Mouse (Mus musculus): ENCODE results near the gene Abr. TPM values are rescaled to one million over a fixed set of nuclear protein-coding genes. Genes with fewer than 3 reads are reported as not detected.
A peak's percentile ranks its signal among the peaks of the same experiment; 100 is the strongest.

The Abr gene
- polyA plus RNA-seq, 1 experiment from 2014 or later: 28.3 TPM

DNA sequence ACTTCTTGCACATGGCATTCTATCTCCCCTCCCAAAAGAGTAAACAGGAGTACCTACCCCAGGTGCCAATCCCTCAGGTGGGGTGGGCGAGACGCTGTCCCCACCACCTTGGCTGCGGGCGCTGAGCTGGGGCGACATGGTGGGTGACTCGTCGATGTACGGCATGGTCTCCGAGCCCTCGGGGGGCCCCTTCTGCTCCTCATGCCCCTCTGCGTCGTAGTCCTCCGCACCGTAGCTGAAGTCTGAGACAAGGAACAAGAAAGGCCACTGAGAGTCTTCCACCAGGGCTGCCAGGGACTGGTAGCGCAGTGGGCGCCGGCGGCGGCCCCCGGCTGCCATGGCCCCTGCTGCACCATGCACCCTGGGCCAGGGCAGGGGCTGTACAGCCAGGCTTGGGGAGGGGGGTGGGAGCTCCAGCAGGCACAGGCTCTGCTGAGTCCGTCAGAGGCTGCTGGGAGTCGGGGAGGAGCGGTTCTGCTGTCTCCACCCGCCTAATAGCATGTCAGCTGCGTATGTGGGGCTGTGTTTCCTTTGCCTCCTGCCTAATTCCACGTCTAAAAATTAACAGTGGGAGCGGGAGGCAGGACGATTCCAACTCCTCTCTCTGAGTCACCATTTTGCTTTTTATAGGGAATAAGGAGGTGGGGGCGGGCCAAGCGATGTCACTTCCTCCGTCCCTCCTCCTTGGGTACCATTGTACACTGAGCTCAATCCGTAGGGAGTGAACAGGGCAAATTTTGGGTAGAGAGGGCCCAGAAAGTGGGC is 113.1 kb downstream of the Abr start:
- no peak for ATAC-seq (ENCODE audit: borderline replicate concordance, extremely low read depth, low FRiP score, low TSS enrichment)
- WGBS: 87% methylated on average over 32 of the region's 32 CpGs
- Histone ChIP-seq H3K9me3 (no peaks in the 10 kb centered on the region), H3K4me3 (no peak overlapping the region), H3K27ac (no peak overlapping the region), H3K36me3 (no peaks in the 10 kb centered on the region), H3K4me2 (no peak overlapping the region), H3K27me3 (no peaks in the 10 kb centered on the region), H3K4me1 (no peaks in the 10 kb centered on the region; the same call in 1 of the 2 replicates), H3K9ac (no peak overlapping the region)

GRCm38 (mm10) chr11:76508125-76508524 is 114.0 kb downstream of the Abr start:
- ATAC-seq (ENCODE audit: borderline replicate concordance, extremely low read depth, low FRiP score, low TSS enrichment): no peak
- H3K9ac ChIP-seq: no peak overlapping the region
- no peak overlapping the region for H3K27ac ChIP-seq
- no peaks in the 10 kb centered on the region; the same call in 1 of the 2 replicates for H3K4me1 ChIP-seq
- H3K36me3 ChIP-seq: no peaks in the 10 kb centered on the region
- no peaks in the 10 kb centered on the region for H3K9me3 ChIP-seq
- 88% methylated on average over 4 of the region's 4 CpGs for WGBS
- H3K27me3 ChIP-seq: no peaks in the 10 kb centered on the region
- no peak overlapping the region for H3K4me2 ChIP-seq
- no peak overlapping the region for H3K4me3 ChIP-seq

DNA sequence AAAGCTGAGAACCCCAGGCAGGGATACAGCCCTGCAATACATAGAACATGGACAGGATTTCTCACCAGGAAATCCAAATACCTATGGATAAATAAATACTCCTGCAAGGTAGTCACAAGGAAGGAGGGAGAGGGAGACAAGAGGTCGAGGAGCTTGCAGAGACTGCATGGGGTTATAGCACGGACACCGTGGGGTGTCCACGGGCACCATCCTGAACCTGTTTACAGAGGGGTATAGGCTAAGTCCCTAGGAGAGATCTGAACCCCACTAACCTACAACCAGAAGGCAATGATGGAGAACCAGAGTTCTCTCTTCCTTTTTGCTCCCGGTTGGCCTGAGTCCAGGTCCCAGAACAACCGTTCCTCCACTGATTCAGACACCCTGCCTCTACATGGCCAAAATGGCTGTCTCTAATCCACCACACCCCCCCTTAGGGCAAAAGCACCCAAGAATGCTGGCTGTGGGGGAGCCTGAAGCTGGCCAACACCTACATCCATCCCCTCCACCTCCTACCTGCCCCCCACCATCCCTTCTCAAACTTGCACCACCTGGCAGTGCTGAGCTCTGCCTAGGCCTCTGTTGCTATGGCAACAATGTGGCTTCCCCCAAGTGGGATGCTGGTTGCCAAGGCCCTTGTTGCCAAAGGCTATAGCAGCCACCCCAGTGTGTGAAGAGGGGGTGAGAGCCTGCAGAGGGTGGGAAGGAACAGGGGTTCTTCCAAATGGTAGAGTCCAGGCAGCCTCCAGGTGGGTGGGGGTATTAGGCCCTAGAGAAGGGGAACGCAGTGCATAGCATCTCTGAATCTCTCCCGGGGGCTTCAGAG is 114.6 kb downstream of the Abr start:
- Histone ChIP-seq H3K4me3 (no peak overlapping the region), H3K36me3 (no peaks in the 10 kb centered on the region), H3K4me1 (no peaks in the 10 kb centered on the region; the same call in 1 of the 2 replicates), H3K4me2 (no peak overlapping the region), H3K9ac (no peak overlapping the region; the same call in 1 of the 2 replicates), H3K27me3 (no peaks in the 10 kb centered on the region), H3K27ac (no peak overlapping the region), H3K9me3 (no peaks in the 10 kb centered on the region)
- 78% methylated on average over 8 of the region's 8 CpGs for WGBS
- ATAC-seq (ENCODE audit: borderline replicate concordance, extremely low read depth, low FRiP score, low TSS enrichment): no peak

DNA sequence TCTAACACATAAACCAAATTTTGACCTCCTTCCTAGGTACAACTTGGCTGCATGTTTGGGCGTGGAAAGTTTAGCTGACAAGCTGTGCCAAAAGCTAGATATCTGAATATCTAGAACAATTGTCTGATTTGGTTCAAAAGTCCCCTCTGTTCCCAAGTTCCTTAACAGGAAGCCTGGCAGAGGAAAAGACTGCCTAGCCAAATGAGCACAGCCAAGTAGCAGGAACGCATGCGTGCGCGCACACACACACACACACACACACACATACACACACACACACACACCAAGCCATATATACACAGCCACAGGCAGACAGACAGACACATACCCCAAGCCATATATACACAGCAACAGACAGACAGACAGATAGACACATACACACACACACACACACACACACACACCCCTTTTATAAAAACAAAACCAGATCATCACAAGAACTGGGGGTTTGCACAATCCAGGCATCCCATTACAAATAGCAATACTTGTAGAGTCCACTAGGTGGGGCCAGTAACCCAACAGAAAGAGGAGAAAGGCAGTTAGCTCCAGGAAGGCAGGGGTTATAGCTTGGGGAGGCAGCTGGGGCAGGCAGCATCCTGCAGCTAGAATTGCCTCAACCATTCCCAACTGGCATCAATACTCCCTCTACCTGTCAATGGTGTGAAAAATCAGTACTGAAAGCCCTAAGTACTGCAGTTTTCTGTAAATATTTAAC is 115.4 kb downstream of the Abr start:
- no peaks in the 10 kb centered on the region for H3K9me3 ChIP-seq
- H3K27ac ChIP-seq: no peak overlapping the region
- no peak overlapping the region for H3K9ac ChIP-seq
- no peaks in the 10 kb centered on the region for H3K27me3 ChIP-seq
- H3K4me2 ChIP-seq: no peak overlapping the region
- H3K4me1 ChIP-seq: no peaks in the 10 kb centered on the region; the same call in 1 of the 2 replicates
- no peak for ATAC-seq (ENCODE audit: borderline replicate concordance, extremely low read depth, low FRiP score, low TSS enrichment)
- 69% methylated on average over 5 of the region's 5 CpGs for WGBS
- no peaks in the 10 kb centered on the region for H3K36me3 ChIP-seq
- H3K4me3 ChIP-seq: no peak overlapping the region

DNA sequence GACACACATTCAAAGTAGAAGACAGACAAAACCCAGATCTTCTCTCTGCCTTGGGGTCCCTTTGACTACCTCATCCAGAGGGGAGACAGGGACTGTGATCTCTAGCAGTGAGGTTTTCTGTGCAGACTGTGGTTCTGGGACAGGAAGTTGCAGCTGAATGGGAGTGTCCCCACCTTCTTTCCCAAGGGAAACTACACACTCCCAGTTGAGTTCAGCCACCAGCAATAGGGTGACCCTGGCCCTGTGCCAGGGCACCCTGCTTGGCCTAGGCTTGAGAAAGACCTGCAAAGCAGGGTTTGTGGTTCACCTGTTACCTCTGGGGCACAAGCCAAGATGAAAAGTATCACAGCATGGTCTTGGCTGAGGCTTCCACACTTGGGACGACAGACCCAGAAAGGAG is 117.0 kb downstream of the Abr start:
- Histone ChIP-seq H3K4me2 (no peak overlapping the region), H3K27me3 (no peaks in the 10 kb centered on the region), H3K9me3 (no peaks in the 10 kb centered on the region), H3K4me3 (no peak overlapping the region), H3K27ac (no peak overlapping the region), H3K9ac (no peak overlapping the region), H3K4me1 (no peaks in the 10 kb centered on the region), H3K36me3 (no peaks in the 10 kb centered on the region)
- ATAC-seq (ENCODE audit: borderline replicate concordance, extremely low read depth, low FRiP score, low TSS enrichment): no peak
- 76% methylated on average over 1 of the region's 1 CpGs for WGBS

- Histone ChIP-seq H3K27me3 (no peaks in the 10 kb centered on the region), H3K27ac (no peak overlapping the region), H3K4me3 (no peak overlapping the region), H3K4me2 (no peak overlapping the region), H3K9ac (no peak overlapping the region), H3K9me3 (no peaks in the 10 kb centered on the region), H3K4me1 (no peaks in the 10 kb centered on the region), H3K36me3 (no peaks in the 10 kb centered on the region)
- 46% methylated on average over 5 of the region's 5 CpGs for WGBS
- ATAC-seq (ENCODE audit: borderline replicate concordance, extremely low read depth, low FRiP score, low TSS enrichment): no peak
These were observed 118.1 kb downstream of the Abr start for GRCm38 (mm10) chr11:76504058-76504457.

GRCm38 (mm10) chr11:76499987-76500386 is 122.1 kb downstream of the Abr start:
- Histone ChIP-seq H3K4me3 (no peak overlapping the region), H3K4me1 (peaks cover 19% of the 10 kb centered on the region), H3K36me3 (no peaks in the 10 kb centered on the region), H3K27me3 (no peaks in the 10 kb centered on the region), H3K9me3 (no peaks in the 10 kb centered on the region), H3K27ac (no peak overlapping the region), H3K4me2 (no peak overlapping the region), H3K9ac (no peak overlapping the region)
- 29% methylated on average over 1 of the region's 1 CpGs for WGBS
- ATAC-seq (ENCODE audit: borderline replicate concordance, extremely low read depth, low FRiP score, low TSS enrichment): no peak

- H3K9me3 ChIP-seq: no peaks in the 10 kb centered on the region
- ATAC-seq (ENCODE audit: borderline replicate concordance, extremely low read depth, low FRiP score, low TSS enrichment): no peak
- H3K36me3 ChIP-seq: no peaks in the 10 kb centered on the region
- H3K4me2 ChIP-seq: no peak overlapping the region
- peaks cover 20% of the 10 kb centered on the region for H3K4me1 ChIP-seq
- no peak overlapping the region for H3K4me3 ChIP-seq
- no peak overlapping the region for H3K27ac ChIP-seq
- no peaks in the 10 kb centered on the region for H3K27me3 ChIP-seq
- 82% methylated on average over 7 of the region's 7 CpGs for WGBS
- no peak overlapping the region for H3K9ac ChIP-seq
These were observed 122.5 kb downstream of the Abr start for GRCm38 (mm10) chr11:76499564-76499963.

- H3K4me2 ChIP-seq: no peak overlapping the region
- H3K27ac ChIP-seq: no peak overlapping the region
- H3K9ac ChIP-seq: no peak overlapping the region
These were observed 124.4 kb downstream of the Abr start for GRCm38 (mm10) chr11:76497769-76498152.

DNA sequence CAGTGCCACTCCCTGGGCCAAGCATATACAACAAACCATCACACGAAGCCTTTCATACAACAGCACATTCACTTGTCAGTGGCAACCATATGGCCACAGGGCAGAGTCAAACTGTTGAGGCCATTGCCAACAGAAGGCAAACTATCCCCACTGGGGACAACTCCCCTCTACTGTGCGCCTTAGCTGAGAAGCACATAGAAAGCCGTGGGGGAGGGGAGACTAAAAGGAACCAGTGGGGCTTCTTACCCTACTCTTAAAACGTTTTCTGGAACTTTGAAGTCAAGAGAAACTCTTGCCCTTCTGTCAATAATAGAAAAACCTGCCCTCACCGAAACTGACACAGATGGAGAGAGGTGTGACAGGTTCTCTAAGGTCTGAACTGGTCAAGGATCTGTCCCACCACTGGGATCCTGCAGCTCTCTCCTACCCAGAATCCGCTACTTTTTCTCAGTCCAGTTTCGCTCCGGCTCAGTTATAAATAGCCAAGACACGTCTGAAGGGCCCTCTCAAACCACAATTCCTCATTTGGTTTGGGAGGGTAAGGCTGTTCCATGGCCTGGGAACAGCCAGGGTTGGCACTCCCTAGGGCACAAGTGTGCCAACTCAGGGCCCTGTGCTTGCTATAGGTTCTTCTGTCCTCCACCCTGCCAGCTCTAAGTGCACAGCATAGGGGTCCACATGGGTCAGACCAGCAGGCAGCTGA is 124.9 kb downstream of the Abr start:
- H3K4me1 ChIP-seq: peaks cover 39% of the 10 kb centered on the region
- H3K9me3 ChIP-seq: no peaks in the 10 kb centered on the region
- H3K36me3 ChIP-seq: no peaks in the 10 kb centered on the region
- no peak overlapping the region for H3K4me3 ChIP-seq
- H3K4me2 ChIP-seq: no peak overlapping the region
- H3K27ac ChIP-seq: no peak overlapping the region
- no peak overlapping the region for H3K9ac ChIP-seq
- no peak for ATAC-seq (ENCODE audit: borderline replicate concordance, extremely low read depth, low FRiP score, low TSS enrichment)
- 56% methylated on average over 9 of the region's 9 CpGs for WGBS
- no peaks in the 10 kb centered on the region for H3K27me3 ChIP-seq

More at GRCm38 (mm10) chr11:76497769-76498152, 124.4 kb downstream of the Abr start:
- WGBS: 69% methylated on average over 4 of the region's 4 CpGs
- Histone ChIP-seq H3K36me3 (no peaks in the 10 kb centered on the region), H3K4me1 (peaks cover 34% of the 10 kb centered on the region), H3K27me3 (no peaks in the 10 kb centered on the region), H3K4me3 (no peak overlapping the region), H3K9me3 (no peaks in the 10 kb centered on the region)
- no peak for ATAC-seq (ENCODE audit: borderline replicate concordance, extremely low read depth, low FRiP score, low TSS enrichment)

GRCm38 (mm10) chr11:76496086-76496771 is 125.9 kb downstream of the Abr start:
- Histone ChIP-seq H3K4me2 (no peak overlapping the region), H3K4me3 (no peak overlapping the region), H3K36me3 (no peaks in the 10 kb centered on the region), H3K9ac (no peak overlapping the region), H3K9me3 (no peaks in the 10 kb centered on the region), H3K4me1 (peaks cover 49% of the 10 kb centered on the region), H3K27me3 (no peaks in the 10 kb centered on the region), H3K27ac (peak overlapping the region; percentile 99; the same call in 1 of the 2 replicates)
- no peak for ATAC-seq (ENCODE audit: borderline replicate concordance, extremely low read depth, low FRiP score, low TSS enrichment)
- WGBS: 72% methylated on average over 6 of the region's 6 CpGs
